Mouse (Mus musculus): ENCODE results near the gene Sit1.

GRCm38 (mm10) chr4:43481894-43482456 is 1.6 kb downstream of the Sit1 start:
- TF ChIP-seq POLR2A (IDR thresholded peaks at IDR 0.05; ENCODE audit: borderline replicate concordance, control insufficient read depth, low read depth, low read length) (no peak), CTCF (IDR thresholded peaks at IDR 0.05; ENCODE audit: control insufficient read depth, insufficient read depth, low read length) (no peak)
